Mouse (Mus musculus) liver, embryonic 16.5 days (tissue): Measurements from ENCODE around the gene Brwd1. TPM values are rescaled to one million over a fixed set of nuclear protein-coding genes. Genes with fewer than 3 reads are reported as not detected.

Source experiments
- ATAC-seq: fragments of 200-750 bp; cut with Nextera tagmentation; 2 replicates; pipeline ENCODE4 v1.8.0; 2017; ENCODE audit warnings: low read depth, mild to moderate bottlenecking, moderate number of reproducible peaks, moderate library complexity
- H3K27ac ChIP-seq: fragments of 300-500 bp; sonication (generic); 2 replicates; pipeline ENCODE4 v1.5.1; 2014; ENCODE audit warnings: mild to moderate bottlenecking, low read length
- H3K27me3 ChIP-seq: fragments of 300-500 bp; sonication (generic); 2 replicates; pipeline ENCODE4 v1.6.1; 2014; ENCODE audit warnings: low read depth, low read length, mixed read lengths; ENCODE audit not compliant: control insufficient read depth, insufficient read depth
- H3K36me3 ChIP-seq: fragments of 300-500 bp; sonication (generic); 2 replicates; pipeline ENCODE4 v1.6.1; 2014; ENCODE audit warnings: mild to moderate bottlenecking; ENCODE audit not compliant: control insufficient read depth, insufficient read depth
- H3K4me1 ChIP-seq: fragments of 300-500 bp; sonication (generic); 2 replicates; pipeline ENCODE4 v1.6.1; 2014; ENCODE audit warnings: low read depth, low read length, mixed read lengths; ENCODE audit not compliant: control insufficient read depth
- H3K4me2 ChIP-seq: fragments of 300-500 bp; sonication (generic); 2 replicates; pipeline ENCODE4 v1.6.1; 2014; ENCODE audit warnings: low read depth, low read length, mixed read lengths
- H3K4me3 ChIP-seq: fragments of 300-500 bp; sonication (generic); 2 replicates; pipeline ENCODE4 v1.5.1; 2014; ENCODE audit warnings: low read depth, mild to moderate bottlenecking, low read length
- H3K9ac ChIP-seq: fragments of 300-500 bp; sonication (generic); 2 replicates; pipeline ENCODE4 v1.6.1; 2014; ENCODE audit warnings: low read depth, low read length
- H3K9me3 ChIP-seq: fragments of 300-500 bp; sonication (generic); replicated peaks from 2 replicates; pipeline ENCODE4 v1.6.1; 2016; ENCODE audit warnings: low read length; ENCODE audit not compliant: control insufficient read depth
- WGBS: fragments of 180-500 bp; shearing (Covaris S2); extraction: QIAGEN DNeasy Blood & Tissue Kit; methylation state at CpG from one replicate; pipeline ENCODE4 v1.1.7; 2014; ENCODE audit not compliant: insufficient replicate concordance; 5-methylcytosine and 5-hydroxymethylcytosine counted together
- polyA plus RNA-seq: library from polyadenylated mRNA; unstranded; fragments of >200 nt; fragmentation: Nextera tagmentation; extraction: Ambion mirVana; gene quantifications from 2 replicates; pipeline ENCODE4 v1.2.1, GENCODE M21; 2015

Brwd1 gene
- 12.0 and 14.5 TPM in 2 replicates for polyA plus RNA-seq

DNA sequence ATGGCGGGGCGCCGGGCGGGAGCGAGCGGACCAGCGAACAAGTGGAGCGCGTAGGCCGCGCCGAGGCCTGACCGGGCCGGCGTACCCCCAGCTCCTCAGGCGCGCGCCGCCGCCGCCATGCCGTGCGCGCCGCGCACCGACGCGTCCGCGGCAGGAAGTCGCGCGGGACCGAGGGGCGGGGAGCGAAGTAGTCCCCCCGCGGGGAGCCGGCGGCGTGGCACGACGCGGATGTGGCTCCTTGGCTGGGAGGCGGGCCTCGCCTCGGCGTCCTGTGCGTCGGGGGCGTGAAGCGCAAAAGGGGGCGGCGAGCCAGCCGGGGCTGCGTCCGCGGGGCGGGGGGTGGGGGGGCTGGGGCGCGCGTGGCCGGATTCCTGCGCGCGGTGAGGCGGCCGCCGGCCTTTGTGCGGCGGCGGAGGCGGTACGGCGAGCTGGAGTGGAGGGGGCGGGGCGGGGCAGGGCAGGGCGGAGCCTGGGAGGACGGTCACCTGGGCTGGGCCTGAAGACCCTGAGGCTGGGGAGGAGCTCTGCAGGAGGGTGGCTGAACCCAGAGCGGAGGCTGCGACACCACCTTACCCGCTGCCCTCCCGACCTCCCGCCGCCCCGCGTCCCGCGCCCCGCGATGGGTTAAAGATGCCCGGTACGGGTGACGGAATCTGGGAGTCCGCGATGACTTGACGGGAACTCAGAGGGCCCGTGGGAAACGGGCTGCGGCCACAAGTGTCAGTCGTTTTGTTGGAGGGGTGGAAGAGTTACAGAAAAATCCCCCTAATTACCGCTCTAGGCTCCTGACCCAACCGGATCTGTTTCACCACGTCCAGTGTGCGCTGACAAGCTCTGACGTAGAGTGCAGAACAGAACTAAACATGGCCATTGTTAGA lies at the start of gene Brwd1:
Gene Brwd1, minus strand, starts transcription at position 226 of the 878 bp plus-strand sequence.
- H3K9ac ChIP-seq = peak within 1 kb of the TSS; percentile 79
- H3K4me2 ChIP-seq = peak within 1 kb of the TSS; percentile 84
- no peaks in the 10 kb centered on the region for H3K9me3 ChIP-seq
- peaks cover 19% of the 10 kb centered on the region for H3K27me3 ChIP-seq
- ATAC-seq = peak; percentile 74
- no peaks in the 10 kb centered on the region for H3K36me3 ChIP-seq
- peak within 1 kb of the TSS; percentile 84 for H3K4me3 ChIP-seq
- under 1% methylated on average over 81 of the region's 107 CpGs for WGBS
- H3K27ac ChIP-seq = peak within 1 kb of the TSS; percentile 82
- H3K4me1 ChIP-seq = peaks cover 11% of the 10 kb centered on the region

DNA sequence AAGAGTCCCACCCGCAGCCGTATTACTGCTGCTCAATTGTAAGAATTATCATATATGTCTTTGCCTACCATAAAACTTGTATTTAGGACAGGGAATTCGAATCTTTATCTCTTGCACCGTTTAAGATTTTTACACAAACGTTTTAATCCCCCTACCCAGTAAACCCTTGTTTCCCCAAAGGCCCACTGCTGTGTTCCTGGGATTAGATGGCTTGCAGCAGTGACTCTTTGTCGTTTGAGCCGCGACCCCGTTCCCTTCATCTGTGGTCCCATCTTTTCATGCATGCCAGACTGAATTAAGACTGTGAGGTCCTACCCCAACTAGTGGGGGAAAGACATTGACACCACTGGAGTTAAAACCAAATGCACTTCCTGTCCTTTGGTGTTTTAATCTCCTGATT lies 46.1 kb upstream of the Brwd1 start:
- Histone ChIP-seq H3K27ac (peak overlapping the region; percentile 65; the same call in 1 of the 2 replicates), H3K9me3 (no peaks in the 10 kb centered on the region), H3K4me2 (peak overlapping the region; percentile 87), H3K4me3 (peak overlapping the region; percentile 73), H3K27me3 (peaks cover 5% of the 10 kb centered on the region; the same call in 1 of the 2 replicates), H3K9ac (peak overlapping the region; percentile 69), H3K36me3 (peaks cover 9% of the 10 kb centered on the region), H3K4me1 (peaks cover 14% of the 10 kb centered on the region)
- no peak for ATAC-seq
- 6% methylated on average over 9 of the region's 9 CpGs for WGBS

DNA sequence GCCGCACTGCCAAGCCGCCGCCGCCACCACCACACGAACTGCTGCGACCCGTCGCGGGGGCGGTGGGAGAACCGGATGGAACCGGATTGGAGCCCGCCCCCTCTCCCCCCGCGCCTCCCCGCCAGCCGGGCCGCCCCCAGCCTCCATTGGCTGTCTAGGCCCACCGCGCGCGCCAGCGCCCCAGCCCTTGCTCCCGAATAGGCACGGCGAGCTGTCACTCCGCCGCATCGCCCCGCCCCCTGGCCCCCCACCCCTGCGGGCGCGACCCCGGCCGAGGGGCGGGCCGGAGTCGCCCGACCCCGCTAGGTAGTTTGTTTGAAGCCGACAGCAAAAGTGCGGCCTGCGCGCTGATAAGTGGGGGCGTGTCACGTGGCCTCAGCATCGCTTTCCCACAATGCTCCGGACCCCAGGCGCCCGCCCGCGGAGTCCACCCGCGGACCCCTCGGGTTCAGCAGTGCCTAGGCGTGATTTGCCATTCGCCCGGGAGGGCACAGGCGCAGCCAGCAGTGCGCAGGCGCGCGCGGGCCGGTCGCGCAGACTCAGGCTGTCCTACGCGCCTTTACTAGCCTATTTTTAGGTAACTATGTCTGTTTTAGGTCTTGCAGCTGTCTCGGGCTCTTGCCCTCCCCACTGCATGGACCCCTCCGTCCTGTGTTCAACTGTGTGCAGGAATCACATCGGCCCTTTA lies 45.5 kb upstream of the Brwd1 start, which contains the start of gene Hmgn1:
Gene Hmgn1, minus strand, starts transcription at position 73 of the 688 bp plus-strand sequence.
- Histone ChIP-seq H3K9ac (peak within 1 kb of the TSS; percentile 69), H3K27ac (peak within 1 kb of the TSS; percentile 71), H3K4me2 (peak within 1 kb of the TSS; percentile 87), H3K4me1 (peaks cover 14% of the 10 kb centered on the region), H3K27me3 (peaks cover 5% of the 10 kb centered on the region; the same call in 1 of the 2 replicates), H3K4me3 (peak within 1 kb of the TSS; percentile 73), H3K9me3 (no peaks in the 10 kb centered on the region), H3K36me3 (peaks cover 10% of the 10 kb centered on the region)
- ATAC-seq = peak; percentile 90
- 0% methylated on average over 59 of the region's 72 CpGs for WGBS

DNA sequence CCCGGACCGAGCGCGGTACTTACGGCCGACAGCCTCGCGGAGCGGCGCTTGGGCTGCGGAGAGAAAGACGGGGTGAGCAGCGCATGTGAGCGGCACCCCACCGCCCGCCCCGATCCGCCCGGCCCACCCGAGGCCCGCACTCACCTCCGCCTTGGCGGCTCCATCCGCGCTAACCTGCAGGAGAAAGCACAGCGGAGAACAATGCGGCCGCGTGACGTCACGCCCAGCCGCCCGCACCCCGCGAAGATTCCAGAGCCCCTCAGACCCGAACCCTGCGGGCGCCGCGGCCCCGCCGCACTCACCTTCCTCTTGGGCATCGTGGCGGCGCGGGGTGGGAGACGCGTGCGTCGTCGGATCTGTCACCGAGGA lies 44.9 kb upstream of the Brwd1 start:
- H3K4me1 ChIP-seq = peaks cover 14% of the 10 kb centered on the region
- ATAC-seq = peak; percentile 25
- H3K27me3 ChIP-seq = peaks cover 5% of the 10 kb centered on the region; the same call in 1 of the 2 replicates
- peaks cover 10% of the 10 kb centered on the region for H3K36me3 ChIP-seq
- H3K9me3 ChIP-seq = no peaks in the 10 kb centered on the region
- peak overlapping the region; percentile 71 for H3K27ac ChIP-seq
- WGBS = under 1% methylated on average over 33 of the region's 52 CpGs
- H3K4me3 ChIP-seq = peak overlapping the region; percentile 73
- peak overlapping the region; percentile 87 for H3K4me2 ChIP-seq
- peak overlapping the region; percentile 69 for H3K9ac ChIP-seq

DNA sequence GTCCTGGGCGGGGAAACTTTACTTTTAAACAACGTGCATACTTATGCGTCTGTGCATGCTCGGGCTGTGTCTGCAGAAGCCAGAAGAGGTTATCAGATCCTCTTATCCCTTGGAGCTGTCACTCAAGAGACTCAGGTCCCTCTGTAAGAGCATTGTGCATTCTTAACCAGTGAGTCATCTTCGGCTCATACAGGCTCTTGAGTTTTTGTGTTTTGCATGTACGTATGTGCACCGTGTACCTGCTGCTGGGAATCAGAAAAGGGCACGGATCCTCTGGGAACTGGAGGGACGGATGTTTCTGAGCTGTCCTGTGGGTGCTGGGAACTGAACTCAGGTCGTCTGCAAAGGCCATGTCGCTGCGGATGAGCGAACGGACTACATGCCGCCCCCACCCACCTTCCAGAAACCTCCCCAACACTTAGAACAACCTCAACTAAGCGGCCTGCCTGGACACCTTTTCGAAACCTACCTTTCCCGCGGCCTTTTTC lies 44.4 kb upstream of the Brwd1 start:
- H3K9me3 ChIP-seq = no peaks in the 10 kb centered on the region
- peaks cover 5% of the 10 kb centered on the region; the same call in 1 of the 2 replicates for H3K27me3 ChIP-seq
- peaks cover 10% of the 10 kb centered on the region for H3K36me3 ChIP-seq
- ATAC-seq = no peak
- WGBS = 2% methylated on average over 19 of the region's 19 CpGs
- H3K9ac ChIP-seq = peak overlapping the region; percentile 69
- H3K4me3 ChIP-seq = peak overlapping the region; percentile 73
- peaks cover 14% of the 10 kb centered on the region for H3K4me1 ChIP-seq
- H3K4me2 ChIP-seq = peak overlapping the region; percentile 87
- H3K27ac ChIP-seq = no peak overlapping the region; the same call in 1 of the 2 replicates

DNA sequence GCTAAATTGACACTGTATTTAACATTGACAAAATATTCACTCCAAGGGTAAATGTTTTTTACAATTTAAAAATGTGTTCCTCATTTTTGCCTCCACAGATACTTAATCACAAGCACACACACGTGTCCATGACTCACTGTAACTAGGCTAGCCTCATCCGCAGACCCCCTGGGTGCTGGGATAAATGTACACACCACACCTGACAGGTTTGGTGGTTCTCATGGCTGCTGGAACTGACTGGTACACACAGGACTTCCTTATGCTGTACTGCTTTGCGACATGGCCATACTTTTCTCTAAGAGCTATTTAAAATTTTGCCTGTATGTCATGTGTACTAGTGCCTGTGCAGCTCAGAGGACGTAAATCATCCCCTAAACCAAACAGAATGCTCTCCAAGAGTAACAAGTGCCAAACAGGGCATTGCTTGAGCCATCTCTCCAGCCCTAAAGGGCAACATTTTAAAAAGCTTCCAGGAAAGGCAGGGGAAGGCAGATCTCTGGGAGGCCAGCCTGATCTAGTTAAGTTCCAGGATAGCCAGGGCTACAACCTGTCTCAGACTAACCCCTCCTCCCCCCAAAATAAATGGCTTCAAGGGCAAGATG lies 37.8 kb upstream of the Brwd1 start:
- Histone ChIP-seq H3K4me3 (no peak overlapping the region), H3K9me3 (no peaks in the 10 kb centered on the region), H3K4me1 (no peaks in the 10 kb centered on the region), H3K36me3 (peaks cover 10% of the 10 kb centered on the region), H3K4me2 (no peak overlapping the region), H3K27ac (no peak overlapping the region), H3K27me3 (no peaks in the 10 kb centered on the region), H3K9ac (no peak overlapping the region)
- 45% methylated on average over 4 of the region's 4 CpGs for WGBS
- ATAC-seq = no peak

DNA sequence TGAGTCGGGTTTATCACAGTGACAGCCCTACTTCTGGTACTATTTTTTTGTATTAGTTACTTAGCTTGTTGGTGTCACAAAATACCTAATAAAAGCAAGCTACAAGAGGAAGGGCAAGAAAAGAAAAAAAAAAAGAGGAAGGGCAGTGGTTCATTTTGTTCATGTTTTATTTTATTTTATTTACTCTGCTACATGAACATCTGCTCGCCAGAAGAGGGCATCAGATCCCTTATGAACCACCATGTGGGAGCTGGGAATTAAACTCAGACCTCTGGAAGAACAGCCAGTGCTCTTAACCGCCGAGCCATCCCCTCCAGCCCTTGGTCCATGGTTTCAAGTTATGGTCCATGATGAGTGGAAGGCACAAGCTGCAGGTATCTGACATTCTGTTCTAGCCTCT lies 32.4 kb upstream of the Brwd1 start:
- Histone ChIP-seq H3K9ac (no peak overlapping the region), H3K27me3 (no peaks in the 10 kb centered on the region), H3K36me3 (no peaks in the 10 kb centered on the region), H3K4me3 (no peak overlapping the region), H3K4me1 (no peaks in the 10 kb centered on the region), H3K4me2 (no peak overlapping the region), H3K9me3 (no peaks in the 10 kb centered on the region), H3K27ac (no peak overlapping the region)
- no peak for ATAC-seq
- WGBS = 34% methylated on average over 4 of the region's 4 CpGs

DNA sequence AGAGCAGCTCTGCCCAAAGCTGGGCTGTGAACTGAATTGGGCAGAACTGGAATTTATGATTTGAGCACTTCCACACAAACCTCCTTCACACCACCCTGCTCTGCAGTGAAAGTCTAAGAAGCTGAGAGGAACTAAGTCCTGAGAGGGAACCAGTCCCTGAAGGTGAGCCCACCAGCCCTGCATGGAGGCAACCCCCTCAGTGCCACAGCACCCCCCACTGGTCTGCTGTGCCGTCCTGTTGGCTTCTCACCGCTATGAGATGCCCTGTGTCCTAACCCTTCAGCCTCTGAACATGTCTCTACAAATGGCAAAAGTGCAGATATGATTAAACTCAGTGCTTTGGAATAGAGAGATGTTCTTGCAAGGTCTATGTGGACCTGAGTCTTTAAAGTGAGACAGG lies 30.4 kb upstream of the Brwd1 start:
- Histone ChIP-seq H3K27me3 (no peaks in the 10 kb centered on the region), H3K4me3 (no peak overlapping the region), H3K4me2 (no peak overlapping the region), H3K9ac (no peak overlapping the region), H3K27ac (no peak overlapping the region), H3K4me1 (no peaks in the 10 kb centered on the region), H3K36me3 (no peaks in the 10 kb centered on the region), H3K9me3 (no peaks in the 10 kb centered on the region)
- 29% methylated on average over 2 of the region's 2 CpGs for WGBS
- no peak for ATAC-seq
